Mouse (Mus musculus) natural killer cell, adult 2 months (primary cell): Measurements from ENCODE around the gene Ror2.

Experiments used
- DNase-seq, 2 experiments: peaks; one replicate each; pipeline ENCODE4 v3.0.0; 2022; ENCODE audit warnings: low spot score in 2 of 2

Gene Ror2

DNA sequence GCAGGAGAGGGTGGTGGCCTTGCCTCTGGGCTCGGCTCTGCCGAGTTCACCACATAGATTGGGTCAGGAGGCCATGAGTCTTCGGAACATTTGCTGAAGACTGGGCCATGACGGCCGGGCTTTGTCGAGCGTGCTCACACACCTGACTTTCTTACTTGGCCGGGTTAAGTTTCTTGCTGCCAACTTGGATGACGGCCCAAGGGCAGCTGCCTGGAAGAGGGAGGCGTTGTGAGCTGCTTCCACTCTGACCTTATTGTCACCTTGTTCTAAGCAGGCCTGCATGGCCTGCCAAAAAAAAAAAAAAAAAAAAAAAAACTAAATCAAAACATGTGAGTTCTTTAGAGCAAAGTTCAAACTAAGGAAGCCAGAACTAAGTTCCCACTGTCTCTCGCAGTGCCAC lies 218.0 kb downstream of the Ror2 start:
- no peak for DNase-seq

DNA sequence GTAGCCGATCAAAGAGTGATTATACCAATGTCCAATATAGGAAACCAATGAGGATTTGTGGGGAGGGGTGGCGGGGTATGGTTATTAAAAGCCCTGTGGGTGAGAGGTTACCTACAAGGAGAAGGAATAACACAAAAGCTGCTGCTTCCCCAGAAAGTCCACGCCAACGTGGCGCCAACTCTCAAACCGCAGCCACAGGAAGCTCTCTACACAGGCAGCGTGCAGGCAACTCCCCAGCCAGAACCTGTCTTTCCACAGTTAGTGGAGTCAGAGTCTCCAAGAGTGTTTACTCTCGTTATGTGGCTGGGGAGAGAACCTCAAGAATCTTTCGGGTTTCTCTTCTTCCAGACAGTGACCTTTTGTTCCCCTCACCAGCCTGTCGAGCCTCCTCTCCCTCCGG lies 220.8 kb downstream of the Ror2 start:
- DNase-seq: peak; percentile 16 to 44

DNA sequence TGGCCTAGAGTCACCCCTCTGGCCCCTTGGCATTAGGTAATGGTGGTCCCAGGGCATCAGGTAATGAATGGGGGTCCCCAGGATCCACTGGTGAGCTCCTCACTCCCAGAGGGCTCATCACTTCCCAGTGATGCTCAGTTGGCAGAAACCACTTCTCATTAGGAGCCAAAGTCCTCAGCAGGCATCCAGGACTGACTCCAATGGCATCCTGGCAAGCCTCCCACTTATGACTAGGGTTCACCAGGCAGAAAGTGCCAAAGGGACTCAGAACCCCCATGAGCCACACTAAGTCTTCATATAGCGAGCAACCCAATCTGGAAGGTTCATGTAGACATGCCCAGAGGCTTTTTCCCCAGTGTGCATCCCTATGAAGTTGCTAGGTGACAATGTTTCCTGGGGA lies 221.2 kb downstream of the Ror2 start:
- DNase-seq: no peak
